Mouse (Mus musculus): Measurements from ENCODE around the gene Ogg1.

Ogg1 gene

DNA sequence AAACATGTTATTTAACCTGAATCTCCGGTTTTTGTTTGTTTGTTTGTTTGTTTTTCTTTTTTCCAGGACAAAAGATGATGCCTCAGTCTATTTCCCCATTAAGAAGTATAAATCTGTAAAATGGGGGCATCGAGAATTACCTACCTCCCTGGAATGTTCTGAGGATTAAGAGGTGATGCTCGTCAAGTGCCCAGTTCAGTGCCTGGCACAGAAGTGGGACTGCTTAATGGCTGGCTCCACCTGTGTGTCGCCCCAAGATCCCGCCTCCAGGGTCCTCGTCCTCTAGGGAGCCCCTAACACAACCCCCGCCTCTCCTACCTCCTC, 50.4 kb downstream of the Ogg1 start:
- no peak for DNase-seq

DNA sequence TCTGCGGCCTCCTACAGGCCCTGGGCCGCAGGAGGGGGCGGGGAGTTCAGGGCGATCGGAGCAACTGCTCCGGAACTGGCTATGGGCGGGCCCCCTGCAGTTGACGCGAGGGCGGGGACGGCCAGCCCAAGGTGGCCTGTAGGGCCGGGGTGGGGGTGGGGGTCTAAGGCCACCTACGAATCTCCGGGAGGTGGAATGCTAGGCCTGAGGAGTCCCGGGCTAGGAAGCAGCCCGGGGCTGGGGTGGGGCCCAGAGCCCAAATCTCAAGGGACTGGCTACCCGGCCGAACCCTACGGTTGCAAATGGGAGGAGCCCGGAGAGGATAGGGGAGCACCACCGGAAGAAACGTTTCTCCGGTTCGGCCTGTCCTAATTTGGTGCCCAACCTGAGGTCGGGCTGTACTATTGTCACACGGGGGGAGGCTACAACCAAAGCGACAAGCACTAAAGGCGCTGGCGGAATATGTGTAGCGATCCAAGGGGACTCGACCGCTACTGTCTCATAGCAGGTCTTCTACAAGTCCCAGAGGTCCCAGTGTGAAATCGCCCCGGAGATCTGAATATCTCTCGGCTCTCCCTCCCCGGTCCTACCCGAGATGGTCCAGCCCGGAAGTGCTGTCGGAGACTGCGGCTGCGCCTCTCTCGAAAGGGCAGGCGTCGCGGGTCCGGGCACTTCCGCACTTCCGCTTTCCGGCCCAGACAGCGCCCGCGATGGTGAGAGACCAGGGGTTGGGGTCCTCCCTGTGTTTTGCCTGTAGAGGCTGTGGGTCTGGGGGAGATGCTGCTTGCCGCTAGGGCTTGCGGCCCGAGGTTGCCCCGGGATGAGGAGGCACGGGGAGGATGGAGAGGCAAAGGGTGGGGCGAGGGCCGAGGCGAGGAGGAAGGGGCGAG, 51.0 kb downstream of the Ogg1 start, which contains the start of the genes Tada3 and Arpc4:
Gene Tada3, minus strand, starts transcription at position 388 of the 890 bp plus-strand sequence.
Gene Arpc4, plus strand, starts transcription at position 620 of the 890 bp plus-strand sequence.
- DNase-seq: peak; percentile 95

DNA sequence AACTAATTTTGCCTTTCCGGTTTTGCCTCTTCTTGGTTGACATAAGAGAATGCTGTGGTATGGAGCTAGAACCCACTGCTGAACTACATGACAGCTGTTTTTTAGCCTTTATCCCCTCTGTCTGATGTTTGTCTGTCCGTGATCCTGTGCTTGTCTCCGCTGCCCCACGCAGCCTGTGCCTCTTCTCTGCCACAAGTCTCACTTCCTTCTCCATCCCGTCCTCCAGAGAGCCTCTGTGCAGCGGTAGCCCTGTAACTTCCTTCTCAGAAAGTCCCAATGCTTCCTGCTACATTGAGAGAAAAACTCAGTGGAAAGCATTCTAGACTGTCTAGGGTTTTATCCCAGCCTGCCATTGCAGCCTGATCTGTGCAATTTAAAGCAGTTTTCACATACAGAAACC, 52.5 kb downstream of the Ogg1 start:
- no peak for DNase-seq

DNA sequence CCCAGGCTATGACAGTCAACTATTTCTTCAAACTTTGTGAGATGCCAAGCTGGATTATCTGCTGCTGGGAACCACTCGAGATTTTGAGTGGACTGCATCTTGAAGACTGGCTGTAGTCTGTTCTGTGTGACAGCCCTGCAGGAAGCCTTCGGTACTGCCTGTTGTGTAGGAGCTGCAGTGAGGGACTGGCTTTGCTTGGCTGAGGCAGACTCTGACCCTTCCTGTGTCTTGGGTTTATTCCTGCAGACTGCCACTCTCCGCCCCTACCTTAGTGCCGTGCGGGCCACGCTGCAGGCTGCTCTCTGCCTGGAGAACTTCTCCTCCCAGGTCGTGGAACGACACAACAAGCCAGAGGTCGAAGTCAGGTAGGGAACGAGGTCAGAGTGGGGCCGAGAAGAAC, 53.7 kb downstream of the Ogg1 start:
- DNase-seq: no peak

DNA sequence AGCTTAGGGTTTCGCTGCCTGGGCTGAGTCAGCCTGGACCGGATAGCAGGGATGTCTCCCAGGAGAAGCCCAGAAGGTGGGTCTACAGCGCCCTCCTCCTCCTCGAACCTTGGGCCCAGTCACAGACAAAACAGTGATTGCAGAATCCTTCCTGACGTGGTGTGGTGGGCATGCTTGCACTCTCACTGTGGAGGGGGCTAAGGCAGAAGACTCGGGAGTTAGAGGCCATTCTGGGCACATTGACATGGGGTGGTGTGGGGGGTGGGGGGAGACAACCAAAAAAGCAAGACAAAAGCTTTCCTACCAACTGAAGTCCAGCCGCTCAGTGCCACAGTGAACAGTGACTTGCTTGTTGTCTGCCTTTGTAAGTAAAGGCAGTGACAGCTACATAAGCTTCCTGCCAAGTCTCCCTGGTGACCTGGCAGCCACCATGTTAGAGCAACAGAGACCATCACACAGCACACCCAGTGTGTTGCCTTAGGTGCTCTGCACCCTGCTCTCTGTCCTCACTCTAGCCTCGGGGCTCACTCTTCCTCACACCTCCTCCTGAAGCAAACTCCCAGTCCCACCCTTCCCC, 57.7 kb downstream of the Ogg1 start:
- DNase-seq: no peak
